Mouse (Mus musculus) kidney, embryonic 15.5 days (tissue): ENCODE results near the gene Lrmda. TPM values are rescaled to one million over a fixed set of nuclear protein-coding genes. Genes with fewer than 3 reads are reported as not detected.
A peak's percentile ranks its signal among the peaks of the same experiment; 100 is the strongest.

Experiments used
- ATAC-seq: fragments of 200-750 bp; cut with Nextera tagmentation; replicated peaks from 2 replicates; pipeline ENCODE4 v1.8.0; 2017; ENCODE audit warnings: moderate TSS enrichment; ENCODE audit not compliant: low FRiP score
- H3K27ac ChIP-seq: fragments of 300-500 bp; sonication (generic); 2 replicates; pipeline ENCODE4 v1.5.1; 2015; ENCODE audit warnings: mild to moderate bottlenecking, inconsistent platforms
- H3K27me3 ChIP-seq: fragments of 300-500 bp; sonication (generic); 2 replicates; pipeline ENCODE4 v1.6.1; 2015; ENCODE audit warnings: inconsistent platforms
- H3K36me3 ChIP-seq: fragments of 300-500 bp; sonication (generic); 2 replicates; pipeline ENCODE4 v1.6.1; 2015; ENCODE audit warnings: inconsistent platforms
- H3K4me1 ChIP-seq: fragments of 300-500 bp; sonication (generic); 2 replicates; pipeline ENCODE4 v1.6.1; 2015; ENCODE audit warnings: inconsistent platforms
- H3K4me2 ChIP-seq: fragments of 300-500 bp; sonication (generic); 2 replicates; pipeline ENCODE4 v1.6.1; 2015; ENCODE audit warnings: moderate library complexity, mild to moderate bottlenecking, inconsistent platforms
- H3K4me3 ChIP-seq: fragments of 300-500 bp; sonication (generic); replicated peaks from 2 replicates; pipeline ENCODE4 v1.5.1; 2015; ENCODE audit warnings: mild to moderate bottlenecking, inconsistent platforms
- H3K9ac ChIP-seq: fragments of 300-500 bp; sonication (generic); 2 replicates; pipeline ENCODE4 v1.6.1; 2015; ENCODE audit warnings: mild to moderate bottlenecking, inconsistent platforms
- H3K9me3 ChIP-seq: fragments of 300-500 bp; sonication (generic); replicated peaks from 2 replicates; pipeline ENCODE4 v1.6.1; 2016; ENCODE audit warnings: inconsistent platforms
- WGBS: fragments of 180-500 bp; shearing (Covaris S2); methylation state at CpG from one replicate; pipeline ENCODE4 v1.1.7; 2015; ENCODE audit warnings: mixed read lengths; 5-methylcytosine and 5-hydroxymethylcytosine counted together
- microRNA-seq: library from miRNA; unstranded; fragments of <30 nt; microRNA quantifications from one replicate; pipeline ENCODE4, GENCODE M21; 2016
- polyA plus RNA-seq: library from polyadenylated mRNA; unstranded; fragments of >200 nt; fragmentation: Nextera tagmentation; extraction: Ambion mirVana; gene quantifications from 2 replicates; pipeline ENCODE4 v1.2.1, GENCODE M21; 2015

Gene Lrmda
- polyA plus RNA-seq, 1 experiment from 2014 or later, result 1.1 TPM

GRCm38 (mm10) chr14:23095158-23096016 is 1075.9 kb downstream of the Lrmda start:
- no peaks in the 10 kb centered on the region for H3K9me3 ChIP-seq
- no peak overlapping the region for H3K27ac ChIP-seq
- no peak overlapping the region for H3K4me2 ChIP-seq
- 60% methylated on average over 10 of the region's 10 CpGs for WGBS
- ATAC-seq, result peak; percentile 78
- no peaks in the 10 kb centered on the region for H3K27me3 ChIP-seq
- H3K4me3 ChIP-seq, result no peak overlapping the region
- peaks cover 9% of the 10 kb centered on the region for H3K4me1 ChIP-seq
- H3K36me3 ChIP-seq, result no peaks in the 10 kb centered on the region
- no peak overlapping the region for H3K9ac ChIP-seq

GRCm38 (mm10) chr14:23096017-23096336 is 1076.5 kb downstream of the Lrmda start:
- Histone ChIP-seq H3K36me3 (no peaks in the 10 kb centered on the region), H3K9ac (no peak overlapping the region), H3K4me1 (peaks cover 9% of the 10 kb centered on the region), H3K27ac (no peak overlapping the region), H3K4me2 (no peak overlapping the region), H3K27me3 (no peaks in the 10 kb centered on the region), H3K9me3 (no peaks in the 10 kb centered on the region), H3K4me3 (no peak overlapping the region)
- no peak for ATAC-seq
- WGBS, result 45% methylated on average over 3 of the region's 3 CpGs

DNA sequence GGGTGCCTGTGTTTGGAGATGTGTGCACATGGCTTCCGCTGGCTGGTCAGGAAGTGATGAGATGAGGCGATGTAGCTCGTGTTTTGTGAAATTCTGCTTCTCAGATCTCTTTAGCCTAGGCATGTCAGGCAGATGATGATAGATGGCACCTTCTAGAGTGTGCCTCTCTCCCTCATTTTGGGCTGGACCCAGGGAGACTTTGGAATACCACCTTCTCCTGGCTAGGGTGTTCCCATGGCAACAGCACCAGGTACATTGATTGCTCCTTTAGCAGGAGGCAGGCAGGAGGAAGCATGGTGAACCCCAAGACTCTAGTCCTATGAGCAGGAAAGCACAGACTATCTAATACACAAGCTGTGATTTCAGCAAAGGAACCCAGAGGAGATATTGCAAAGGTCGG is 1076.9 kb downstream of the Lrmda start:
- H3K4me2 ChIP-seq, result no peak overlapping the region

More for the DNA sequence above, 1076.9 kb downstream of the Lrmda start:
- ATAC-seq, result no peak
- H3K9ac ChIP-seq, result no peak overlapping the region
- no peak overlapping the region for H3K4me3 ChIP-seq
- peaks cover 9% of the 10 kb centered on the region for H3K4me1 ChIP-seq
- no peaks in the 10 kb centered on the region for H3K27me3 ChIP-seq
- no peaks in the 10 kb centered on the region for H3K36me3 ChIP-seq
- H3K27ac ChIP-seq, result no peak overlapping the region
- no peaks in the 10 kb centered on the region for H3K9me3 ChIP-seq
- WGBS, result 73% methylated on average over 4 of the region's 4 CpGs

Small RNA genes lying within 50 kb of the gene (microRNA-seq; reads per million reads assigned to microRNA genes)
- not detected for gene Gm27532

Other genes with a start within 250 kb of the Lrmda start
- 318 and 328 TPM in 2 replicates for gene Vdac2, start 194.5 kb upstream of the Lrmda start, polyA plus RNA-seq
- gene Comtd1, start 170.7 kb upstream of the Lrmda start, polyA plus RNA-seq, result 26.2 TPM in 2 replicates
- 37.0 and 39.5 TPM in 2 replicates for gene Zfp503, start 30.1 kb upstream of the Lrmda start, polyA plus RNA-seq